Mouse (Mus musculus) brain, embryonic 14.5 days (tissue): ENCODE data around the gene Ttc24.

Source experiments
- CTCF ChIP-seq: fragments of 200-500 bp; IDR thresholded peaks from 2 replicates; pipeline ENCODE4 v1.5.1; 2012; ENCODE audit warnings: inconsistent platforms, mild to moderate bottlenecking, moderate library complexity, borderline replicate concordance; ENCODE audit not compliant: insufficient read depth, insufficient read length; ENCODE audit errors: extremely low read depth
- POLR2A ChIP-seq: fragments of 200-500 bp; IDR thresholded peaks from 2 replicates; pipeline ENCODE4 v1.6.1; 2012; ENCODE audit warnings: mild to moderate bottlenecking, inconsistent platforms, borderline replicate concordance; ENCODE audit not compliant: poor library complexity, insufficient read depth, insufficient read length, severe bottlenecking; ENCODE audit errors: extremely low read depth

DNA sequence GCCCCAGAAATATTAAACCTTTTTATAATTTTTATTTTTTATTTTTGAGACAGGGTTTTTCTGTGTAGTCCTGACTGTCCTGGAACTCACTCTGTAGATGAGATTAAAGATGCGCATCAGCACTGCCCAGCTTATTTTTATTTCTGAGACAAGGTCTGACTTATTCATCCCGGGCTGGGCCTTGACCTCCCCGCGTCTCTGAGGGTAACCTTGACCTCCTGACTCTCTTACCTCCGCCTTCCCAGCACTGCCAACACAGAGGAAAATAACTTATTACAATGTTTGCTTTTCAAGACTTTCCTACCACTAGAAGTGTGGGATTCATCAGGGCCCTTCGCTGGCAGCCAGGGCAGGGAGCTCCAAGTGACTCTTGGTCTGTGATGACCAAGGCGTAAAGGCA lies 48.1 kb upstream of the Ttc24 start:
- TF ChIP-seq CTCF (no peak), POLR2A (no peak)
